Mouse (Mus musculus): ENCODE measurements around the gene Gm17535. TPM values are rescaled to one million over a fixed set of nuclear protein-coding genes. Genes with fewer than 3 reads are reported as not detected.
"Not testable (repeated sequence)": the region's sequence is repeated elsewhere in the genome, so short reads cannot be mapped to it uniquely, and the experiment has no call there.

Gm17535 gene
- total RNA-seq (2021) = not detected
- long read RNA-seq, experiment 1 = 0 reads
- long read RNA-seq, experiment 2 = 0 reads

GRCm38 (mm10) chr9:3034299-3034698 lies at the start of gene Gm17535:
Gene Gm17535, plus strand, starts transcription at chr9:3034599.
- DNase-seq; intact Hi-C loops (cut with DNase I): not testable (repeated sequence)

GRCm38 (mm10) chr9:3000445-3000972 lies 33.9 kb upstream of the Gm17535 start, which contains the start of gene Gm10722:
Gene Gm10722, plus strand, starts transcription at chr9:3000922.
- DNase-seq = peak in 1 of 2 experiments; percentile 2
- intact Hi-C loops (cut with DNase I) = not testable (repeated sequence)

DNA sequence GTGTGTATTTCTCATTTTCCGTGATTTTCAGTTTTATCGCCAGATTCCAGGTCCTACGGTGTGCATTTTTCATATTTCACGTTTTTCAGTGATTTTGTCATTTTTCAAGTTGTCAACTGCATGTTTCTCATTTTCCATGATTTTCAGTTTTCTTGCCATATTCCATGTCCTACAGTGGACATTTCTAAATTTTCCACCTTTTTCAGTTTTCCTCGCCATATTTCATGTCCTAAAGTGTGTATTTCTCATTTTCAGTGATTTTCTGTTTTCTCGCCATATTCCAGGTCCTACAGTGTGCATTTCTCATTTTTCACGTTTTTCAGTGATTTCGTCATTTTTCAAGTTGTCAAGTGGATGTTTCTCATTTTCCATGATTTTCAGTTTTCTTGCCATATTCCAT lies 33.4 kb upstream of the Gm17535 start:
- intact Hi-C loops (cut with DNase I) = not testable (repeated sequence)
- peak; percentile 1 to 6 for DNase-seq

DNA sequence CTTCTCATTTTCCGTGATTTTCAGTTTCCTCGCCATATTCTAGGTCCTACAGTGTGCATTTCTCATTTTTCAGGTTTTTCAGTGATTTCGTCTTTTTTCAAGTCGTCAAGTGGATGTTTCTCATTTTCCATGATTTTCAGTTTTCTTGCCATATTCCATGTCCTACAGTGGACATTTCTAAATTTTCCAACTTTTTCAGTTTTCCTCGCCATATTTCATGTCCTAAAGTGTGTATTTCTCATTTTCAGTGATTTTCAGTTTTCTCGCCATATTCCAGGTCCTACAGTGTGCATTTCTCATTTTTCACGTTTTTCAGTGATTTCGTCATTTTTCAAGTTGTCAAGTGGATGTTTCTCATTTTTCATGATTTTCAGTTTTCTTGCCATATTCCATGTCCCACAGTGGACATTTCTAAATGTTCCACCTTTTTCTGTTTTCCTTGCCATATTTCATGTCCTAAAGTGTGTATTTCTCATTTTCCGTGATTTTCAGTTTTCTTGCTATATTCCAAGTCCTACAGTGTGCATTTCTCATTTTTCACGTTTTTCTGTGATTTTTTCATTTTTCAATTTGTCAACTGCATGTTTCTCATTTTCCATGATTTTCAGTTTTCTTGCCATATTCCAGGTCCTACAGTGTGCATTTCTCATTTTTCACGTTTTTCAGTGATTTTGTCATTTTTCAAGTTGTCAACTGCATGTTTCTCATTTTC lies 32.3 kb upstream of the Gm17535 start:
- intact Hi-C loops (cut with DNase I) = not testable (repeated sequence)
- DNase-seq = peak; percentile 89 to 98

DNA sequence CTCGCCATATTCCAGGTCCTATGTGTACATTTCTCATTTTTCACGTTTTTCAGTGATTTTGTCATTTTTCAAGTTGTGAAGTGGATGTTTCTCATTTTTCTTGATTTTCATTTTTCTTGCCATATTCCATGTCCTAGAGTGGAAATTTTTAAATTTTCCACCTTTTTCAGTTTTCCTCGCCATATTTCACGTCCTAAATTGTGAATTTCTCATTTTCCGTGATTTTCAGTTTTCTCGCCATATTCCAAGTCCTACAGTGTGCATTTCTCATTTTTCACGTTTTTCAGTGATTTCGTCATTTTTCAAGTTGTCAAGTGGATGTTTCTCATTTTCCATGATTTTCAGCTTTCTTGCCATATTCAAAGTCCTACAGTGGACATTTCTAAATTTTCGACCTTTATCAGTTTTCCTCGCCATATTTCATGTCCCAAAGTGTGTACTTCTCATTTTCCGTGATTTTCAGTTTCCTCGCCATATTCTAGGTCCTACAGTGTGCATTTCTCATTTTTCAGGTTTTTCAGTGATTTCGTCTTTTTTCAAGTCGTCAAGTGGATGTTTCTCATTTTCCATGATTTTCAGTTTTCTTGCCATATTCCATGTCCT lies 31.5 kb upstream of the Gm17535 start, which contains the start of gene Gm11168:
Gene Gm11168 (plus strand): TSS at position 553 of the 603 bp plus-strand sequence.
- intact Hi-C loops (cut with DNase I); DNase-seq: not testable (repeated sequence)

DNA sequence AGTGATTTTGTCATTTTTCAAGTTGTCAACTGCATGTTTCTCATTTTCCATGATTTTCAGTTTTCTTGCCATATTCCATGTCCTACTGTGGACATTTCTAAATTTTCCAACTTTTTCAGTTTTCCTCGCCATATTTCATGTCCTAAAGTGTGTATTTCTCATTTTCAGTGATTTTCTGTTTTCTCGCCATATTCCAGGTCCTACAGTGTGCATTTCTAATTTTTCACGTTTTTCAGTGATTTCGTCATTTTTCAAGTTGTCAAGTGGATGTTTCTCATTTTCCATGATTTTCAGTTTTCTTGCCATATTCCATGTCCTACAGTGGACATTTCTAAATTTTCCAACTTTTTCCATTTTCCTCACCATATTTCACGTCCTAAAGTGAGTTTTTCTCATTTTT lies 28.2 kb upstream of the Gm17535 start:
- DNase-seq; intact Hi-C loops (cut with DNase I): not testable (repeated sequence)

GRCm38 (mm10) chr9:3006636-3007035 lies 27.8 kb upstream of the Gm17535 start:
- DNase-seq = peak; percentile 79 to 83
- intact Hi-C loops (cut with DNase I) = not testable (repeated sequence)

DNA sequence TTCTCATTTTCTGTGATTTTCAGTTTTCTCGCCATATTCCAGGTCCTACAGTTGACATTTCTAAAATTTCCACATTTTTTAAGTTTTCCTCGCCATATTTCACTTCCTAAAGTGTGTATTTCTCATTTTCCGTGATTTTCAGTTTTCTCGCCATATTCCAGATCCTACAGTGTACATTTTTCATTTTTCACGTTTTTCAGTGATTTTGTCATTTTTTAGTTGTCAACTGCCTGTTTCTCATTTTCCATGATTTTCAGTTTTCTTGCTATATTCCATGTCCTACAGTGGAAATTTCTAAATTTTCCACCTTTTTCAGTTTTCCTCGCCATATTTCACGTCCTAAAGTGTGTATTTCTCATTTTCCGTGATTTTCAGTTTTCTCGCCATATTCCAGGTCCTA lies 27.1 kb upstream of the Gm17535 start:
- intact Hi-C loops (cut with DNase I); DNase-seq: not testable (repeated sequence)

- DNase-seq; intact Hi-C loops (cut with DNase I): not testable (repeated sequence)
These were observed 25.1 kb upstream of the Gm17535 start for GRCm38 (mm10) chr9:3009331-3009730.

DNA sequence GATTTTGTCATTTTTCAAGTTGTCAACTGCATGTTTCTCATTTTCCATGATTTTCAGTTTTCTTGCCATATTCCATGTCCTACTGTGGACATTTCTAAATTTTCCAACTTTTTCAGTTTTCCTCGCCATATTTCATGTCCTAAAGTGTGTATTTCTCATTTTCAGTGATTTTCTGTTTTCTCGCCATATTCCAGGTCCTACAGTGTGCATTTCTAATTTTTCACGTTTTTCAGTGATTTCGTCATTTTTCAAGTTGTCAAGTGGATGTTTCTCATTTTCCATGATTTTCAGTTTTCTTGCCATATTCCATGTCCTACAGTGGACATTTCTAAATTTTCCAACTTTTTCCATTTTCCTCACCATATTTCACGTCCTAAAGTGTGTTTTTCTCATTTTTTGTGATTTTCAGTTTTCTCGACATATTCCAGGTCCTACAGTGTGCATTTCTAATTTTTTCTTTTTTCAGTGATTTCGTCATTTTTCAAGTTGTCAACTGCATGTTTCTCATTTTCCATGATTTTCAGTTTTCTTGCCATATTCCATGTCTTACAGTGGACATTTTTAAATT lies 22.3 kb upstream of the Gm17535 start:
- DNase-seq; intact Hi-C loops (cut with DNase I): not testable (repeated sequence)

DNA sequence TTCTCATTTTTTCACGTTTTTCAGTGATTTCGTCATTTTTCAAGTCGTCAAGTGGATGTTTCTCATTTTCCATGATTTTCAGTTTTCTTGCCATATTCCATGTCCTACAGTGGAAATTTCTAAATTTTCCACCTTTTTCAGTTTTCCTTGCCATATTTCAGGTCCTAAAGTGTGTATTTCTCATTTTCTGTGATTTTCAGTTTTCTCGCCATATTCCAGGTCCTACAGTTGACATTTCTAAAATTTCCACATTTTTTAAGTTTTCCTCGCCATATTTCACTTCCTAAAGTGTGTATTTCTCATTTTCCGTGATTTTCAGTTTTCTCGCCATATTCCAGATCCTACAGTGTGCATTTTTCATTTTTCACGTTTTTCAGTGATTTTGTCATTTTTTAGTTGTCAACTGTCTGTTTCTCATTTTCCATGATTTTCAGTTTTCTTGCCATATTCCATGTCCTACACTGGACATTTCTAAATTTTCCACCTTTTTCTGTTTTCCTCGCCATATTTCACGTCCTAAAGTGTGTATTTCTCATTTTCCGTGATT lies 21.6 kb upstream of the Gm17535 start, which contains the start of gene Gm10721:
Gene Gm10721 (plus strand): TSS at position 408 of the 547 bp plus-strand sequence.
- DNase-seq; intact Hi-C loops (cut with DNase I): not testable (repeated sequence)

GRCm38 (mm10) chr9:3015354-3015753 lies 19.0 kb upstream of the Gm17535 start, which contains the start of gene Gm10720:
Gene Gm10720, plus strand, starts transcription at chr9:3015654.
- DNase-seq; intact Hi-C loops (cut with DNase I): not testable (repeated sequence)

GRCm38 (mm10) chr9:3015896-3016295 lies 18.5 kb upstream of the Gm17535 start:
- DNase-seq; intact Hi-C loops (cut with DNase I): not testable (repeated sequence)

DNA sequence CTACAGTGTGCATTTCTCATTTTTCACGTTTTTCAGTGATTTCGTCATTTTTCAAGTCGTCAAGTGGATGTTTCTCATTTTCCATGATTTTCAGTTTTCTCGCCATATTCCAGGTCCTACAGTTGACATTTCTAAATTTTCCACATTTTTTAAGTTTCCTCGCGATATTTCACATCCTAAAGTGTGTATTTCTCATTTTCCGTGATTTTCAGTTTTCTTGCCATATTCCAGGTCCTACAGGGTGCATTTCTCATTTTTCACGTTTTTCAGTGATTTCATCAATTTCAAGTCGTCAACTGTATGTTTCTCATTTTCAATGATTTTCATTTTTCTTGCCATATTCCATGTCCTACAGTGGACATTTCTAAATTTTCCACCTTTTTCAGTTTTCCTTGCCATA lies 17.3 kb upstream of the Gm17535 start, which contains the start of gene Gm10719:
Gene Gm10719 (plus strand): TSS at position 301 of the 400 bp plus-strand sequence.
- DNase-seq; intact Hi-C loops (cut with DNase I): not testable (repeated sequence)

DNA sequence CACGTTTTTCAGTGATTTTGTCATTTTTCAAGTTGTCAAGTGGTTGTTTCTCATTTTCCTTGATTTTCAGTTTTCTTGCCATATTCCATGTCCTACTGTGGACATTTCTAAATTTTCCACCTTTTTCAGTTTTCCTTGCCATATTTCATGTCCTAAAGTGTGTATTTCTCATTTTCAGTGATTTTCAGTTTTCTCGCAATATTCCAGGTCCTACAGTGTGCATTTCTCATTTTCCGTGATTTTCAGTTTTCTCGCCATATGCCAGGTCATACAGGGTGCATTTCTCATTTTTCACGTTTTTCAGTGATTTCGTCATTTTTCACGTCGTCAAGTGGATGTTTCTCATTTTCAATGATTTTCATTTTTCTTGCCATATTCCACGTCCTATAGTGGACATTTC lies 15.5 kb upstream of the Gm17535 start:
- intact Hi-C loops (cut with DNase I); DNase-seq: not testable (repeated sequence)

DNA sequence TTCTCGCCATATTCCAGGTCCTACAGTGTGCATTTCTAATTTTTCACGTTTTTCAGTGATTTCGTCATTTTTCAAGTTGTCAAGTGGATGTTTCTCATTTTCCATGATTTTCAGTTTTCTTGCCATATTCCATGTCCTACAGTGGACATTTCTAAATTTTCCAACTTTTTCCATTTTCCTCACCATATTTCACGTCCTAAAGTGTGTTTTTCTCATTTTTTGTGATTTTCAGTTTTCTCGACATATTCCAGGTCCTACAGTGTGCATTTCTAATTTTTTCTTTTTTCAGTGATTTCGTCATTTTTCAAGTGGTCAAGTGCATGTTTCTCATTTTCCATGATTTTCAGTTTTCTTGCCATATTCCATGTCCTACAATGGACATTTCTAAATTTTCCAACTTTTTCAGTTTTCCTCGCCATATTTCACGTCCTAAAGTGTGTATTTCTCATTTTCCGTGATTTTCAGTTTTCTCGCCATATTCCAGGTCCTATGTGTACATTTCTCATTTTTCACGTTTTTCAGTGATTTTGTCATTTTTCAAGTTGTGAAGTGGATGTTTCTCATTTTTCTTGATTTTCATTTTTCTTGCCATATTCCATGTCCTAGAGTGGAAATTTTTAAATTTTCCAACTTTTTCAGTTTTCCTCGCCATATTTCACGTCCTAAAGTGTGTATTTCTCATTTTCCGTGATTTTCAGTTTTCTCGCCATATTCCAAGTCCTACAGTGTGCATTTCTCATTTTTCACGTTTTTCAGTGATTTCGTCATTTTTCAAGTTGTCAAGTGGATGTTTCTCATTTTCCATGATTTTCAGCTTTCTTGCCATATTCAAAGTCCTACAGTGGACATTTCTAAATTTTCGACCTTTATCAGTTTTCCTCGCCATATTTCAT lies 14.3 kb upstream of the Gm17535 start:
- intact Hi-C loops (cut with DNase I) = not testable (repeated sequence)
- peak; percentile 22 to 59 for DNase-seq

GRCm38 (mm10) chr9:3022316-3023008 lies 11.9 kb upstream of the Gm17535 start:
- peak; percentile 50 to 67 for DNase-seq
- intact Hi-C loops (cut with DNase I) = not testable (repeated sequence)

GRCm38 (mm10) chr9:3023312-3023984 lies 11.0 kb upstream of the Gm17535 start, which contains the start of gene Gm10718:
Gene Gm10718, plus strand, starts transcription at chr9:3023547.
- intact Hi-C loops (cut with DNase I) = not testable (repeated sequence)
- DNase-seq = peak in 1 of 2 experiments; percentile 5

All from heart, postnatal 14 days (tissue).